Mouse (Mus musculus) hindbrain, embryonic 15.5 days (tissue): ENCODE measurements around the gene Tspyl2. TPM values are rescaled to one million over a fixed set of nuclear protein-coding genes. Genes with fewer than 3 reads are reported as not detected.
"Not testable (repeated sequence)": the region's sequence is repeated elsewhere in the genome, so short reads cannot be mapped to it uniquely, and the experiment has no call there.

Experiments
- ATAC-seq: fragments of 200-750 bp; cut with Nextera tagmentation; 2 replicates; pipeline ENCODE4 v1.8.0; 2017; ENCODE audit warnings: low read depth, moderate number of reproducible peaks, moderate TSS enrichment; ENCODE audit not compliant: low FRiP score
- H3K27ac ChIP-seq: fragments of 300-500 bp; sonication (generic); replicated peaks from 2 replicates; pipeline ENCODE4 v1.5.1; 2015; ENCODE audit warnings: mild to moderate bottlenecking, inconsistent platforms
- H3K27me3 ChIP-seq: fragments of 300-500 bp; sonication (generic); 2 replicates; pipeline ENCODE4 v1.6.1; 2015; ENCODE audit warnings: control low read depth, inconsistent platforms
- H3K36me3 ChIP-seq: fragments of 300-500 bp; sonication (generic); 2 replicates; pipeline ENCODE4 v1.6.1; 2015; ENCODE audit warnings: control low read depth, inconsistent platforms
- H3K4me1 ChIP-seq: fragments of 300-500 bp; sonication (generic); replicated peaks from 2 replicates; pipeline ENCODE4 v1.6.1; 2015; ENCODE audit warnings: control low read depth, inconsistent platforms
- H3K4me2 ChIP-seq: fragments of 300-500 bp; sonication (generic); 2 replicates; pipeline ENCODE4 v1.6.1; 2015; ENCODE audit warnings: moderate library complexity, mild to moderate bottlenecking, inconsistent platforms
- H3K4me3 ChIP-seq: fragments of 300-500 bp; sonication (generic); 2 replicates; pipeline ENCODE4 v1.5.1; 2015; ENCODE audit warnings: mild to moderate bottlenecking, inconsistent platforms
- H3K9ac ChIP-seq: fragments of 300-500 bp; sonication (generic); 2 replicates; pipeline ENCODE4 v1.6.1; 2015; ENCODE audit warnings: inconsistent platforms
- H3K9me3 ChIP-seq: fragments of 300-500 bp; sonication (generic); 2 replicates; pipeline ENCODE4 v1.6.1; 2016; ENCODE audit warnings: control low read depth, inconsistent platforms
- WGBS: fragments of 180-500 bp; shearing (Covaris S2); methylation state at CpG from one replicate; pipeline ENCODE4 v1.1.7; 2015; 5-methylcytosine and 5-hydroxymethylcytosine counted together
- polyA plus RNA-seq: library from polyadenylated mRNA; unstranded; fragments of >200 nt; fragmentation: Nextera tagmentation; extraction: Ambion mirVana; gene quantifications from 2 replicates; pipeline ENCODE4 v1.2.1, GENCODE M21; 2015

The Tspyl2 gene
- polyA plus RNA-seq, 1 experiment from 2014 or later: 63.9 TPM

DNA sequence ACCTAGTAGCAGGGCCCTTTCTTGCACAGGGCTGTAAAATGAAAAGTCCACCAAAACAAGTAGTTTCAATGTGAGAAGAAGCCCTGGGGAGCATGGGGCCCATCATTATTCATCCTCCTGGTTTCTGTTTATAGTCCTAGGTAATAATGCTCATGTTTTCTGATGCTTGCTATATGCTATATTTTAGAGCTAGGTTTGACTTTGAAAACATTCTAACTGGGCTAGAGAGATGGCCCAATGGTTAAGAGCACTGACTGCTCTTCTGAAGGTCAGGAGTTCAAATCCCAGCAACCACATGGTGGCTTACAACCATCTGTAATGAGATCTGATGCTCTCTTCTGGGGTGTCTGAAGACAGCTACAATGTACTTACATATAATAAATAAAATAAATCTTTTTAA is 12.8 kb downstream of the Tspyl2 start:
- not testable (repeated sequence) for H3K4me3 ChIP-seq, H3K4me2 ChIP-seq, H3K9me3 ChIP-seq, H3K27ac ChIP-seq, H3K36me3 ChIP-seq, ATAC-seq, H3K4me1 ChIP-seq, H3K9ac ChIP-seq
- peaks cover 26% of the 10 kb centered on the region; the same call in 1 of the 2 replicates for H3K27me3 ChIP-seq

DNA sequence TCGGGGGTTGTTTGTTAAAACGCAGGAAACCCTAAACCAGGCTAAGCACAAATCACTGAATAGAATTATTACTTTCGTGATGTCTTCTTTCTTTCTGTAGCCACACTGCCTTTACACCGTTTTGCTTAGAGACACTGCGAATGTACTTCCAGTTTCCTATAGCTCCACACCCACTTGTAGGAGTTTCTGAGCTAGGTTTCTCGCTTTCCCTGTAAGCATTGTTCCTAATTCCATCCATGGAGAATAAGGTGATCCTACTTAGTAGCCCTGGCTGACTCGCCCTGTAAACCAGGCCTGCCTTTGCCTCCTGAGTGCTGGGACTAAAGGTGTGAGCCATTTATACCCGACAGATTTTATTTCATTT is 14.6 kb downstream of the Tspyl2 start:
- Histone ChIP-seq H3K9ac (no peak overlapping the region), H3K36me3 (no peaks in the 10 kb centered on the region), H3K27me3 (peaks cover 26% of the 10 kb centered on the region; the same call in 1 of the 2 replicates), H3K27ac (no peak overlapping the region; the same call in 1 of the 2 replicates), H3K4me2 (peak overlapping the region; percentile 58), H3K9me3 (no peaks in the 10 kb centered on the region), H3K4me3 (peak overlapping the region; percentile 47), H3K4me1 (peaks cover 3% of the 10 kb centered on the region; the same call in 1 of the 2 replicates)
- ATAC-seq: peak; percentile 32; the same call in 1 of the 2 replicates
- WGBS: 21% methylated on average over 8 of the region's 8 CpGs

DNA sequence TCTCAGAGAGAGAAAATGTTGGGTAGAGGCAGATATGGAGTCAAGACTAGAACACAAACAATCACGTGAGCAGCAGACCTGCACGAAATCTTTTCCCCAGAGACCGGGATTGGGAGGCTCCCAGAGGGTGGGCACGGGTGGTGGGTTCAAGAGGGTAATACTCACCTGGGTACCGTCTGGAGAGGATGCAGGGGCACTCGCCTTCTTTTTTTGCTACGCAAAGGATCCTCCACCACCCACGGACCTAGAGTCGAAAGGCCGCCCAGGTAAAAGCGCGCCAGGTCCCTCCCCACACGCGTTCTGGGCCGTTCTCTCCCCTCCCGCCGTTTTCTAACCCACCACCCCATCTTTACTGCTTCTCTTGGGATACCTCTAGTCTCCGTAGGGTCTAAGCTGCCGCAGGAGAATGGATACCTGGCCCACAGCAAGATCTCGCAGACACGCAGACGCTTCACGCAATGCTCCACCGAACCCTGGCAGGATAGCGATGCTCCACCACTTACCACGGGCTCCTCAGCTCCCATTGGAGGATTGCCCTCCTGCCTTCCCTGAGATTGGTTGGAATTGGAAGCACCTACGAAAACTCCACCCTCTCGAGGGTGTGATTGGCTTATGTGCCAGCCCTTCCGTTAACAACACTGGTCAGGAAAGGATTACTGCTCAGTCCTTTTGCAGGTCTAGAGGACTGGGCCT is 15.1 kb downstream of the Tspyl2 start, which contains the start of gene Kantr:
Gene Kantr, minus strand, starts transcription at position 500 of the 693 bp plus-strand sequence.
- peak within 1 kb of the TSS; percentile 47 for H3K4me3 ChIP-seq
- H3K9ac ChIP-seq: peak within 1 kb of the TSS; percentile 66
- H3K9me3 ChIP-seq: no peaks in the 10 kb centered on the region
- 17% methylated on average over 24 of the region's 29 CpGs for WGBS
- H3K27ac ChIP-seq: peak within 1 kb of the TSS; percentile 73
- ATAC-seq: peak; percentile 99
- peaks cover 26% of the 10 kb centered on the region; the same call in 1 of the 2 replicates for H3K27me3 ChIP-seq
- peak within 1 kb of the TSS; percentile 58 for H3K4me2 ChIP-seq
- H3K36me3 ChIP-seq: no peaks in the 10 kb centered on the region
- H3K4me1 ChIP-seq: peaks cover 3% of the 10 kb centered on the region; the same call in 1 of the 2 replicates

DNA sequence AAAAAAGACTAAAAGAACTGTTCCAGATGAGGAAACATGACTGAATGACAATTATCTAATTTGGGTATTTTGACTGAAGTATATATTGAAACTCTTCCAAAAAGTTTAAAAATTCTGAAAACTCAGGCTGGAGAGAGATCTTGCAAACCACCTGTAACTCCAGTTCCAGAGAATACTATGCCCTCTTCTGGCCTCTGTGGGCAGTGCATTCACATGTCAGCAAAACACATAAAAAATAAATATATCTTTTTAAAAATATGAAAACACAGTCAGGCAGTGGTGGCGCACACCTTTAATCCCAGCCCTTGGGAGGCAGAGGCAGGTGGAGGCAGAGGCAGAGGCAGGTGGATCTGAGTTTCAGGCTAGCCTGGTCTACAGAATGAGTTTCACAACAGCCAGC is 18.6 kb downstream of the Tspyl2 start:
- no peak overlapping the region for H3K27ac ChIP-seq
- no peak for ATAC-seq
- peaks cover 18% of the 10 kb centered on the region; the same call in 1 of the 2 replicates for H3K27me3 ChIP-seq
- H3K36me3 ChIP-seq: peaks cover 4% of the 10 kb centered on the region; the same call in 1 of the 2 replicates
- peaks cover 3% of the 10 kb centered on the region; the same call in 1 of the 2 replicates for H3K4me1 ChIP-seq
- no peak overlapping the region for H3K9ac ChIP-seq
- 93% methylated on average over 1 of the region's 1 CpGs for WGBS
- H3K4me3 ChIP-seq: no peak overlapping the region
- no peaks in the 10 kb centered on the region for H3K9me3 ChIP-seq
- H3K4me2 ChIP-seq: no peak overlapping the region

DNA sequence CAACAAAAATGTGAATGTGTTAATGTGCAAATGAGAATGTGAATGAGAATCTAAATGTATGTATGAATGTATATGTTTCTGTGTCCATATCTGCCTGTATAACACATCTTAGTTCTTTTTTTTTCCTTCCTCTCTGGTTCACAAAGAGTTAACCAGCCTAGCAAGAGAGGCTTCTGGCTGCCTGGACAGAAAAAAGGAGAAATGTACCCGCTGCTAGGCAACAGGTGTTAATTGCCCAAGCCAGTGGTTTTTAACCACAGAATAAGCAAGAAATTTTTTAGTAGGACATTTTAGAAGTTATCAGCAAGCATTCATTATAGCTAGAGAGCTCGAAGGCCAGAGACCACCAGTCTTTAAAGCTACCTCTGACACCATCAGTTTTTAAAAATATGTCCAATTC is 19.4 kb downstream of the Tspyl2 start:
- peaks cover 4% of the 10 kb centered on the region; the same call in 1 of the 2 replicates for H3K36me3 ChIP-seq
- peaks cover 3% of the 10 kb centered on the region; the same call in 1 of the 2 replicates for H3K4me1 ChIP-seq
- H3K4me2 ChIP-seq: no peak overlapping the region
- no peaks in the 10 kb centered on the region for H3K9me3 ChIP-seq
- 40% methylated on average over 2 of the region's 2 CpGs for WGBS
- H3K27me3 ChIP-seq: peaks cover 18% of the 10 kb centered on the region; the same call in 1 of the 2 replicates
- no peak for ATAC-seq
- H3K9ac ChIP-seq: no peak overlapping the region
- no peak overlapping the region for H3K4me3 ChIP-seq
- H3K27ac ChIP-seq: no peak overlapping the region

DNA sequence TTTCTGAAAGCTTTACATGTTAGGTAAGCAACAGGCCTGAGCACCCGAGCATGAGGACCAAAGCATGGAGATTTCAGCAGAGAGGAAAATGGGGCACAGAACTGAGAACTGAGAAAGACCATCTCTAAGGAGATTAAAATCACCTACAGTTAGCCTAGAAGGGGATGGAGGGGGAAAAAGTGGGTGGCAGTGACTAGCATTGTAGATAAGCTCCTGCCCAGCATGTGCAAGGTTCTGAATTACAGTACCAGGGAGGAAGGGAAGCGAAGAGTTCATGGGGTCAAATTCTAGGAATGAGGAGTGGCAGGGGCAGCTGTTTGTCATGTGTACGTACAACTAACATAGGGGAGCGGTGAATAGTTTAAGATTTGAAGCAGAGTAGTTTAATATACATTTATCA is 21.7 kb downstream of the Tspyl2 start:
- H3K4me3 ChIP-seq: no peak overlapping the region
- no peak for ATAC-seq
- H3K27me3 ChIP-seq: peaks cover 13% of the 10 kb centered on the region; the same call in 1 of the 2 replicates
- 95% methylated on average over 4 of the region's 4 CpGs for WGBS
- H3K36me3 ChIP-seq: peaks cover 4% of the 10 kb centered on the region; the same call in 1 of the 2 replicates
- H3K4me1 ChIP-seq: no peaks in the 10 kb centered on the region
- H3K4me2 ChIP-seq: no peak overlapping the region
- H3K27ac ChIP-seq: no peak overlapping the region
- no peak overlapping the region for H3K9ac ChIP-seq
- H3K9me3 ChIP-seq: no peaks in the 10 kb centered on the region

DNA sequence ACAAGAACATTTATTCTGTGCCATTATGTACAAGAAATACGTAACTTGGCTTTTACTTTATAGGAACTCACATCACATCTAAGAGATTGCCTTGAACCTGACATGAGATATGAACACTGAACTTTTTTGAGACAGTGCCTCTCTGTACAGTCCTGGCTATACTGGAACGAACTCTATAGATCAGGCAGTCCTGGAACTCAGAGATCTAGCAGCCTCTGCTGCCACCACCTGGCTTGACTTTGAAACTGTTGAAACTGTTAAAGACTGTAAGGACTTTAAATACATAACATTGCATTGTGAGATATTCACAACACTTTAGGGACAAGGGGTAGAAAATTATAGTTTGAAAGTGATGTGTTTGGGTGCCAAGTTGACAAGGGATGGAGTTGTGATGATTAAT is 34.3 kb downstream of the Tspyl2 start:
- 60% methylated on average over 2 of the region's 2 CpGs for WGBS
- no peak for ATAC-seq
- Histone ChIP-seq H3K27ac (no peak overlapping the region), H3K36me3 (no peaks in the 10 kb centered on the region), H3K27me3 (peaks cover 11% of the 10 kb centered on the region; the same call in 1 of the 2 replicates), H3K4me2 (no peak overlapping the region), H3K4me3 (no peak overlapping the region), H3K9me3 (no peaks in the 10 kb centered on the region), H3K9ac (no peak overlapping the region), H3K4me1 (no peaks in the 10 kb centered on the region)

DNA sequence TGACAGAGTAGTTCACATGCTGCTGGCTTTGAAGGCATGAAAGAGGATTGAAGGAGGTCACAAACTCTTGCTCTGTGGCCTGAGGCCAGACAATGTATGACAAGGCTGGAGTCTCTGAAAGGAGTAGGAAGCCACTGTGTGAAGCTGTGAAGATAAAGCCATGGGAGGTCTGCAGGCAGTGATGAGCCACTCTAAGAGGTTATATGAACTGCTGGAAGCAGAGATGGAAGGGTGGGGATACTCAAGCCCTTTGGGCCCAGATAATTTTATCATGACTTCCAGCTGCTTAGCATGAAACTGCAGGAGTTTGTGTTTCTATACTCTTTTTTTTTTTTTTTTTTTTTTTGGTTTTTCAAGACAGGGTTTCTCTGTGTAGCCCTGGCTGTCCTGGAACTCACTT is 34.9 kb downstream of the Tspyl2 start:
- H3K27me3 ChIP-seq: peaks cover 11% of the 10 kb centered on the region; the same call in 1 of the 2 replicates
- H3K4me2 ChIP-seq: no peak overlapping the region
- no peaks in the 10 kb centered on the region for H3K9me3 ChIP-seq
- no peak overlapping the region for H3K9ac ChIP-seq
- no peak for ATAC-seq
- no peak overlapping the region for H3K27ac ChIP-seq
- H3K4me3 ChIP-seq: no peak overlapping the region
- H3K36me3 ChIP-seq: no peaks in the 10 kb centered on the region
- no peaks in the 10 kb centered on the region for H3K4me1 ChIP-seq

DNA sequence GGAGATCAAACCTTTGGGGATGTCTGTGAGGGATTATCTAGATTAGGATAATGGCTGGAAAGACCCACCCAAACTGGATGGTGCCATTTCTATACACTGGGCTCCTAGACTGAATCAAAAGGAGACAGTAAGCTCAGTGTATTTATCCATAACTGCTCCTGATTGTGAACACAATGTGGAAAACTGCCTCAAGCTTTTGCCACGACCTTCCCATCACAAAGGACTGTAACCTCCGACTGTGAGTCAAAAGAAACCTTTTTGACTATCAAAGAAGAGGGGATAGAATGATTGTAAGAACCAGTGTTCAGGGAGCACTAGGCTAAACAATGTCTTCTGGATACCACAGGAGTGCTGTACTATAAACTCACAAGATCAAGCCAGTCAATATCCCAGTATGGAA is 36.0 kb downstream of the Tspyl2 start:
- no peak for ATAC-seq
- Histone ChIP-seq H3K4me2 (no peak overlapping the region), H3K4me1 (no peaks in the 10 kb centered on the region), H3K9me3 (no peaks in the 10 kb centered on the region), H3K9ac (no peak overlapping the region), H3K4me3 (no peak overlapping the region), H3K27me3 (peaks cover 16% of the 10 kb centered on the region; the same call in 1 of the 2 replicates), H3K27ac (no peak overlapping the region), H3K36me3 (no peaks in the 10 kb centered on the region)
- 79% methylated on average over 2 of the region's 2 CpGs for WGBS

DNA sequence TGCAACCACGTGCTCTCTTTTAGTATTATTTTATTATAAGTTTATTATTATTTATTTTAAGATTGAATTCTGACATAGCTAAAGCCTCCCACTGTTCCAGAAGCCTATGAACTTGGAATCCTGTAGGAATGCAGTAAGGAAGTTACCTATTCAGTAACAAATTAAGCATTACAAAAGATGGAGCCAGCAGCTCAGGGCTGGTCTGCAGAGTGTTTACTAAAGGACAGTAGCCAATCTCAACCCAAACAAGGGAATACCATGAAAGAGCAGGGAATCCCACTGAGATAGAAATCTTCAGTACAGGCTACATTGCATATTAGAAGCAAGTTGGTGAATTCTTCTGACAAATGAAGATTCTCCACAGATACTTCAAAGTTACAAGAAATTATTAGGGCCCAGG is 55.2 kb downstream of the Tspyl2 start:
- not testable (repeated sequence) for H3K4me1 ChIP-seq, H3K27me3 ChIP-seq, H3K27ac ChIP-seq, H3K36me3 ChIP-seq, H3K9ac ChIP-seq, H3K4me2 ChIP-seq, H3K9me3 ChIP-seq, H3K4me3 ChIP-seq, ATAC-seq
- 57% methylated on average over 1 of the region's 1 CpGs for WGBS
